In genomic region chr11:117309918-117310287, GRCm38 (mm10) we compare ENCODE assay signal across 9 mouse cellular contexts.
A peak's percentile ranks its signal among the peaks of the same experiment; 100 is the strongest.
DNase-seq lines count a peak whose midpoint lies in the region; ATAC-seq and TF ChIP-seq lines count a peak whose summit lies in the region.
"Had no signal": no experiment of that assay in that cellular context is flagged by ENCODE, and none has a peak within 500 bp of the region (broad histone marks: within the 10 kb centered on the region; RNA-seq: fewer than 3 reads in every experiment).

No protein-coding gene starts in this region.

- no peak overlapping the region for H3K4me3 ChIP-seq in liver, adult 2 months (ENCODE audit: insufficient read depth, low read depth, low read length)
- H3K4me3 ChIP-seq in embryonic facial prominence, embryonic 13.5 days: no peak overlapping the region
- H3K4me3 ChIP-seq in heart, embryonic 11.5 days (ENCODE audit: low read depth, low read length): no peak overlapping the region
- no peak overlapping the region for H3K4me3 ChIP-seq in lung, postnatal 0 days (ENCODE audit: low read depth, low read length)

- no peaks in the 10 kb centered on the region for H3K27me3 ChIP-seq in liver, adult 2 months (ENCODE audit: control insufficient read depth, insufficient read depth, low read length)
- no peaks in the 10 kb centered on the region for H3K27me3 ChIP-seq in embryonic facial prominence, embryonic 13.5 days
- no peaks in the 10 kb centered on the region for H3K27me3 ChIP-seq in heart, embryonic 11.5 days (ENCODE audit: control insufficient read depth, insufficient read depth, low read length)
- no peaks in the 10 kb centered on the region for H3K27me3 ChIP-seq in lung, postnatal 0 days (replicated peaks; ENCODE audit: insufficient read depth, low read length)

- no peak for ATAC-seq in embryonic facial prominence, embryonic 13.5 days (ENCODE audit: insufficient number of reproducible peaks, insufficient read depth, low FRiP score, low TSS enrichment, low read depth)
- no peak for ATAC-seq in heart, embryonic 11.5 days (replicated peaks; ENCODE audit: insufficient number of reproducible peaks, low FRiP score, low TSS enrichment)
- ATAC-seq in cerebellum, adult (ENCODE audit: insufficient number of reproducible peaks, low FRiP score, low TSS enrichment): no peak
- ATAC-seq in lung, postnatal 0 days: no peak
- ATAC-seq: liver, postnatal 0 days had no signal

- TF ChIP-seq CTCF in liver, adult 2 months (IDR thresholded peaks at IDR 0.05; ENCODE audit: low read depth, low read length): no peak
- no peak for TF ChIP-seq CTCF in lung, postnatal 0 days (IDR thresholded peaks at IDR 0.05)

- H3K9me3 ChIP-seq in embryonic facial prominence, embryonic 13.5 days: no peaks in the 10 kb centered on the region
- H3K9me3 ChIP-seq in heart, embryonic 11.5 days (replicated peaks; ENCODE audit: control insufficient read depth, low read length): no peaks in the 10 kb centered on the region
- no peaks in the 10 kb centered on the region for H3K9me3 ChIP-seq in lung, postnatal 0 days (ENCODE audit: low read length)

- H3K27ac ChIP-seq in liver, adult 2 months (replicated peaks; ENCODE audit: insufficient read depth, low read depth, low read length): peak overlapping the region; percentile 6; the same call in 1 of the 2 replicates
- H3K27ac ChIP-seq in embryonic facial prominence, embryonic 13.5 days: peak overlapping the region; percentile 58
- H3K27ac ChIP-seq in heart, embryonic 11.5 days (ENCODE audit: low read depth, low read length): 0 out of 2 replicates have a peak overlapping the region, but pooled peaks have one; percentile 22
- no peak overlapping the region for H3K27ac ChIP-seq in lung, postnatal 0 days (ENCODE audit: low read length)

- H3K4me2 ChIP-seq in embryonic facial prominence, embryonic 13.5 days: no peak overlapping the region
- H3K4me2 ChIP-seq in heart, embryonic 11.5 days: no peak overlapping the region; the same call in 1 of the 2 replicates
- no peak overlapping the region for H3K4me2 ChIP-seq in lung, postnatal 0 days (replicated peaks; ENCODE audit: low read depth, low read length)

- peaks cover 50% of the 10 kb centered on the region for H3K79me2 ChIP-seq in liver, adult 2 months (ENCODE audit: control insufficient read depth, insufficient read depth, low read length)

- H3K9ac ChIP-seq in liver, adult 2 months (ENCODE audit: low read depth, low read length): no peak overlapping the region
- H3K9ac ChIP-seq in embryonic facial prominence, embryonic 13.5 days: peak overlapping the region; percentile 33; the same call in 1 of the 2 replicates
- no peak overlapping the region for H3K9ac ChIP-seq in heart, embryonic 11.5 days (ENCODE audit: low read depth, low read length)
- H3K9ac ChIP-seq in lung, postnatal 0 days (replicated peaks; ENCODE audit: low read depth): no peak overlapping the region

- TF ChIP-seq EP300 in lung, postnatal 0 days (IDR thresholded peaks at IDR 0.05): no peak

- TF ChIP-seq POLR2A in liver, adult 2 months (IDR thresholded peaks at IDR 0.05; ENCODE audit: extremely low read depth, insufficient read depth, low read length): no peak

- no peaks in the 10 kb centered on the region for H3K36me3 ChIP-seq in liver, adult 2 months (ENCODE audit: control insufficient read depth, insufficient read depth, low read length)
- no peaks in the 10 kb centered on the region for H3K36me3 ChIP-seq in embryonic facial prominence, embryonic 13.5 days
- no peaks in the 10 kb centered on the region for H3K36me3 ChIP-seq in heart, embryonic 11.5 days (ENCODE audit: control insufficient read depth, insufficient read depth, low read length)
- H3K36me3 ChIP-seq in lung, postnatal 0 days (ENCODE audit: insufficient read depth, low read length): no peaks in the 10 kb centered on the region

- 26% methylated on average over 3 of the region's 3 CpGs for WGBS in liver, adult 2 months
- WGBS in embryonic facial prominence, embryonic 13.5 days: 63% methylated on average over 3 of the region's 3 CpGs
- WGBS in heart, embryonic 11.5 days (ENCODE audit: insufficient replicate concordance): 70% methylated on average over 3 of the region's 3 CpGs
- 83% methylated on average over 3 of the region's 3 CpGs for WGBS in lung, postnatal 0 days

- peaks cover 76% of the 10 kb centered on the region for H3K4me1 ChIP-seq in liver, adult 2 months (ENCODE audit: control insufficient read depth, insufficient read depth, low read length)
- peaks cover 97% of the 10 kb centered on the region for H3K4me1 ChIP-seq in embryonic facial prominence, embryonic 13.5 days
- peaks cover 85% of the 10 kb centered on the region for H3K4me1 ChIP-seq in heart, embryonic 11.5 days (ENCODE audit: control insufficient read depth, insufficient read depth, low read length)
- H3K4me1 ChIP-seq in lung, postnatal 0 days (ENCODE audit: insufficient read depth, low read depth, low read length): peaks cover 46% of the 10 kb centered on the region

- peak; percentile 65 for DNase-seq in liver, adult 2 months (ENCODE audit: extremely low read depth, low read depth, low spot score)
- DNase-seq in liver: no peak
- peak; percentile 25 for DNase-seq in naive thymus-derived CD4-positive, alpha-beta T cell, adult 2 months (ENCODE audit: low read depth)
- DNase-seq in lung, postnatal 0 days (ENCODE audit: low spot score): no peak
- DNase-seq: liver, postnatal 0 days; right cerebral cortex, postnatal 4 days had no signal

Comparison
In these comparisons a context has a peak if more than half of its experiments do, and no peak if none do; other contexts are left out.
1. DNase-seq: peak in liver, adult 2 months (single experiment) and naive thymus-derived CD4-positive, alpha-beta T cell, adult 2 months (single experiment); none in liver (single experiment) and lung, postnatal 0 days (single experiment).